Mouse (Mus musculus): ENCODE measurements at regions not wholly inside any gene's neighbourhood (a gene's known extent, or its start where the extent isn't known, plus 50 kb on each side); places are given as distances from the start of the nearest gene placed in this dataset.

DNA sequence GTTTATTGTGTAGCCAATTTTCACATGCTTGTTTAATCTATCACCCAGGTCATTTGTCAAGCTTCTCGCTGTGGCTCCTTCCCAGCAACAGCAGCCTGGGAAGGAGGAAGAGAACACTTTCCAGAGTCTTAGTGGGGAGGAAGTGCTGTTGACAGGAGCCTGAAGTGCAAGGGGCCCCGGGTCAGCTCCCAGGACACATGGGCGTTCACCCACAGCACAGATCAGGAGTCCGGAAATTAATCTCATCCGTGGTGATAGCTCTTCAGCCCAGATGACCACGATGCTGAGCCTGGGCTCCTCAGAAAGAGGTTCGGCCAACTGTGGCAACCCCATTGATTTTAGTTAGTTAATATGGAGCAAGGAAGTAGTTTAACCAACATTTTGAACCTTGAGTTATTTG lies 105.3 kb upstream of the Gm3448 start:
- no peak overlapping the region for H3K4me3 ChIP-seq (ENCODE audit: low read depth, low read length)
- H3K27ac ChIP-seq (replicated peaks; ENCODE audit: low read depth, low read length): no peak overlapping the region
- 64% methylated on average over 7 of the region's 7 CpGs for WGBS
- H3K27me3 ChIP-seq (replicated peaks; ENCODE audit: control insufficient read depth, insufficient read depth, low read length): no peaks in the 10 kb centered on the region
- no peaks in the 10 kb centered on the region for H3K36me3 ChIP-seq (ENCODE audit: control insufficient read depth, insufficient read depth, low read length)
- DNase-seq (ENCODE audit: low spot score) (no peak), ATAC-seq (ENCODE audit: low read depth) (no peak)
- H3K9ac ChIP-seq (ENCODE audit: low read depth, low read length): no peak overlapping the region
- no peaks in the 10 kb centered on the region for H3K4me1 ChIP-seq (ENCODE audit: control insufficient read depth, insufficient read depth, low read length)
- no peaks in the 10 kb centered on the region for H3K9me3 ChIP-seq (ENCODE audit: control insufficient read depth, low read length)
- no peak overlapping the region for H3K4me2 ChIP-seq (ENCODE audit: low read depth, low read length)

DNA sequence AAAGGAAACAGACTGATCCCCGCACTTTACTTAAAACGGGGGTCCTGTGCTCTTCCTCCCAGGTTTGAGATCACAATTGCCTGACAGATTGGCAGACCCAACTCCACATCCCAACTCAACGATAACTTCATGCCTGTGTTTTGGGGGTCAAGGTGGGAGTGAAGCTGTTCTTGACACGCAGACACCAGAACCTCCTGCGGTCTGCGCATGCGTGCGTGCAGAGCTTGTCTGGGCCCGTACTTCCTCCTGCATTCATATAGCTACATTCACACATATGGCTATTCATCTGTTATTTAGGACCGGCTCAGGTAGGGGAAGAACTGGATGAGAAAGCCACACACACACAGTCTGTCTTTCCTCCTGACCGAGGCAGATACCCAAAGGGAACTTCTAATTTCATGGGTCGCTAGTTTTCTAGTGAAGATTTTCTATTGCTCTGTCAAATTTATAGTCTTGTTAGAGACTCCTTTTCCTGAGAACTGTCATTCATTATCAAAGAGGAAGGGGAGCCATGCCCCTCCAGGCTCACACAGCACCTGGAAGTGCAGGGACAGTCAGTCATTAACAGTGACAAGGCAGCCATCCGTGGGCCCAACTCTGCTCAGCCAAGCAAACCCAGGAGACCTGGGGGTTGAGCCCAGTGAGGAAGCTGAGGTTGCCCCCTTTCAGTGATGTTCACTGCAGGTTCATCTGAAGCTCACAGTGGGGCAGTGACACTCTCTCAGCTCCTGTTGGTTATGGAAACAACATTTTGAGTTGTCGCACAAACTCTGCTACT lies 104.0 kb upstream of the Gm3448 start:
- Histone ChIP-seq H3K4me3 (ENCODE audit: low read depth, low read length) (no peak overlapping the region), H3K27ac (replicated peaks; ENCODE audit: low read depth, low read length) (no peak overlapping the region), H3K27me3 (replicated peaks; ENCODE audit: control insufficient read depth, insufficient read depth, low read length) (no peaks in the 10 kb centered on the region), H3K9ac (ENCODE audit: low read depth, low read length) (no peak overlapping the region), H3K36me3 (ENCODE audit: control insufficient read depth, insufficient read depth, low read length) (no peaks in the 10 kb centered on the region), H3K4me1 (ENCODE audit: control insufficient read depth, insufficient read depth, low read length) (no peaks in the 10 kb centered on the region), H3K4me2 (ENCODE audit: low read depth, low read length) (no peak overlapping the region), H3K9me3 (ENCODE audit: control insufficient read depth, low read length) (no peaks in the 10 kb centered on the region)
- ATAC-seq (ENCODE audit: low read depth) (no peak), DNase-seq (ENCODE audit: low spot score) (no peak)
- WGBS: 79% methylated on average over 14 of the region's 14 CpGs

DNA sequence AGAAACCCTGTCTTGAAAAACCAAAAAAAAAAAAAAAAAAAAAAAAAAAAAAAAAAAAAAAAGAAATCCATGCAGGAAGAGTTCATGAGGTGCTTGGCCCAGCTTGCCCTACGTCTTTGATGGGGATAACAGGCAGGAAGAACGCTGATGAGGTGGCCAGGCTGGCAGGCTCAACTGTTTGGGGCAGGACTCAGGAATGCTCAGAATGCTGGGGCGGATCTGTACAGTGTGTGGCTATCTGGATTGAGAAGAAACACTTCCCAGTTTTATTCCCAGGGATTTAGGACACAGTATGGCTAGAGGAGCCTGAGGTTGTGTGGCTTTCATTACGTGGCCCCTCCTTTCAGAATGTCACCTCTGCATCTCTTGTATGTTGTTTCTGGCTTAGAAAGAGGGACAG lies 99.1 kb upstream of the Gm3448 start:
- 56% methylated on average over 4 of the region's 4 CpGs for WGBS
- Histone ChIP-seq H3K9ac (ENCODE audit: low read depth, low read length) (no peak overlapping the region), H3K4me2 (ENCODE audit: low read depth, low read length) (no peak overlapping the region), H3K27me3 (replicated peaks; ENCODE audit: control insufficient read depth, insufficient read depth, low read length) (no peaks in the 10 kb centered on the region), H3K36me3 (ENCODE audit: control insufficient read depth, insufficient read depth, low read length) (no peaks in the 10 kb centered on the region), H3K9me3 (ENCODE audit: control insufficient read depth, low read length) (no peaks in the 10 kb centered on the region), H3K27ac (replicated peaks; ENCODE audit: low read depth, low read length) (no peak overlapping the region), H3K4me3 (ENCODE audit: low read depth, low read length) (no peak overlapping the region), H3K4me1 (ENCODE audit: control insufficient read depth, insufficient read depth, low read length) (no peaks in the 10 kb centered on the region)
- DNase-seq (ENCODE audit: low spot score) (no peak), ATAC-seq (ENCODE audit: low read depth) (no peak)

Data from embryonic facial prominence, embryonic 14.5 days (tissue).